Mouse (Mus musculus): ENCODE measurements around the gene Bicra.

The Bicra gene

DNA sequence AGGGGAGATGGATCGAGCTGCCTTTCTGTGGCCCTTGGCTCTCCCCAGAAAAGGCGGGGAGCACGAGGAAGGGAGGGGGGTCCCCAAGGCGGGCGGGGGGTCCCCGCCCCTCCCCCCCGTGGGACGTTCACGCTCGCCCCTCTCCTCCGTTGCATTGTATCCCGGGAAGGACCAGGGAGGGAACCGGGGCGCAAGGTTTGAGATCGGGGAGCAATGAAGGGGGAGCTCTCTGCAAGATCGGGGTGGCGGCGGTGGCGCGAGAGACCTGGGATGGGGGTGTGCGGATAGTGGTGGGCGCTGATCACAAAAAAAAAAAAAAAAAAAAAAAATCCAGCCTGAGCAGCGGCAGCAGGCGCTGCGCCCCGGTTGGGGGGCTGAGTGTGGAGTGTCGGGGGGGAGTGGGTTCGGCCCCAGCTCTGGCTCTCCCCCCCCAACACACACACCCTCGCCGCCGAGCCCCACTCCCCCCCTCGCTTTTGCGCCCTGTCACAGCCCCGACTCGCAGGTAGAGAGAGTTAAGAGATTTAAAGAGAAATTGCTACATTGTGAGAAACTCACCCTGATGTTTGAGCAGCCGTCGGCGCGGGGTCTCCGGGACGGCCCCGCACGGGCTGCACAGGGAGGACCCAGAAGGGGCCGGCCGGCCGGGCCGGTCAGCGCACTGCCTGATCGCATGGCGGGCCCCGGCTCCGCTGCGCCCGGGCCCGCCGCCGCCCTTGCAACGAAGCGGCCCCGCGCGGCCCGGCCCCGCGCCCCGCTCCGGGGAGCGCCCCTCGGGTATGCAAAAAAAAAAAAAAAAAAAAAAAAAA is at the start of gene Bicra:
TSS of gene Bicra (minus strand) at position 584 of the 809 bp plus-strand sequence.
- DNase-seq (ENCODE audit: low spot score in 2 of 2), result peak; percentile 83 to 88

GRCm38 (mm10) chr7:16094592-16094991 is 46.9 kb upstream of the Bicra start:
- DNase-seq (ENCODE audit: low spot score in 2 of 2), result no peak

GRCm38 (mm10) chr7:16087587-16087986 is 39.9 kb upstream of the Bicra start:
- DNase-seq (ENCODE audit: low spot score in 2 of 2), result no peak

GRCm38 (mm10) chr7:16083361-16083760 is 35.6 kb upstream of the Bicra start:
- DNase-seq (ENCODE audit: low spot score in 2 of 2), result no peak

DNA sequence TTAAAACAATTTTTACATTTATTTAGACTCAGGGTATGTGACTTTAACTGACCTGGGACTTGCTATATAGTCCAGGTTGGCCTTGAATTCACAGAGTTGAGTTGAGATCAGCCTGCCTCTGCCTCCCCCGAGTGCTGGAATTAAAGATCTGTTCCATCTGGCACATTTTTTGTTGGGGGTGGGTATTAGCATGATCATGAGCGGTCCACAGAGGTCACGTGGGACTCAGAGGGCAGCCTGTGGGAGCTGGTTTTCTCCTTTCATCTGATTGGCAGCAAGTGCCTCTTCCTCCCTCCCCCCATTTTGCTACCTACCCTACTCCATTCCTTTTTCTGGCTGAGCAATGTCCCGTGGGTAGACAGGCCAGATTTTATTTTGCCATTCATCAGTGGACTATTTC is 32.9 kb upstream of the Bicra start:
- no peak for DNase-seq (ENCODE audit: low spot score in 2 of 2)

DNA sequence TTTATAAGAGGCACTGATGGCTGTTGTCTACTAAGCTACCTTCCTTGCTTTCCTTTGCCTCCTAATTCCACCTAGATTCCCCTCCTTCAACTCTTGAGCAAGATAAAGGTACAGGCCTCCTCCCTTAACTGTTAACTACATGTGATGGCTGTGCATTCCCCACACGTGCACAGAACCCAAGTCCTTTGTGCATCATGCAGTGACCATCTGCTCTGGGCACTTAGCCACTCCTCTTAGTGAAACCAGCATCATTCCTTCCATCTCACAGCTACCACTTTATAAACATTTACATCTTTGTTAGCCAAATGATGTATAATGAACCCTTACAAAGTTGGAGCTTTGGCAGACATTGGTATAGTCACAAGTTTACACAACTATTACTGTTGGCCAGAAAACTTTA is 32.2 kb upstream of the Bicra start:
- no peak for DNase-seq (ENCODE audit: low spot score in 2 of 2)

GRCm38 (mm10) chr7:16071906-16072305 is 24.2 kb upstream of the Bicra start:
- DNase-seq (ENCODE audit: low spot score in 2 of 2), result no peak

DNA sequence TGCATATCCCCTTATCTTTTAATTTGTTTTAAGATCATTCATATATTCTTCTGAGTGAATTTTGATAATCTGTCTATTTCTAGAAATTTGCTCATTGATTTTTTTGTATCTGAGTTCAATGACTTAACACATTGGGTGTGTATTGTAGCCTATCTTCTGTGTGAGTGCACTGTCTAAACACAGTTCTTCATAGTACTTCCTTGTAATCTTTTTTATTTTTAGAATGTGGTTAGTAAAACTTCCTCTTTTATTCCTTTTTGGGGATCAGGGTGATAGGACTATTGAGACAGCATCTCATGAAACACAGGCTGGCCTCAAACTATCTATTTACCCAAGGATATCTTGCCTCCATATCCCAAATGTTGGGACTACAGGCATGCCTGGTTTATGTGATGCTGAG is 23.1 kb upstream of the Bicra start:
- DNase-seq (ENCODE audit: low spot score in 2 of 2), result no peak

GRCm38 (mm10) chr7:16063490-16063889 is 15.8 kb upstream of the Bicra start:
- DNase-seq (ENCODE audit: low spot score in 2 of 2), result no peak

- DNase-seq (ENCODE audit: low spot score in 2 of 2), result no peak
Measured at GRCm38 (mm10) chr7:16062099-16062420, 14.3 kb upstream of the Bicra start.

- no peak for DNase-seq (ENCODE audit: low spot score in 2 of 2)
Measured at GRCm38 (mm10) chr7:16061219-16062098, 13.7 kb upstream of the Bicra start, which contains the start of gene Zfp541. TSS of gene Zfp541 (plus strand) at chr7:16061814.

- DNase-seq (ENCODE audit: low spot score in 2 of 2), result peak; percentile 61 to 62
Measured at GRCm38 (mm10) chr7:16057136-16057534, 9.4 kb upstream of the Bicra start.

DNA sequence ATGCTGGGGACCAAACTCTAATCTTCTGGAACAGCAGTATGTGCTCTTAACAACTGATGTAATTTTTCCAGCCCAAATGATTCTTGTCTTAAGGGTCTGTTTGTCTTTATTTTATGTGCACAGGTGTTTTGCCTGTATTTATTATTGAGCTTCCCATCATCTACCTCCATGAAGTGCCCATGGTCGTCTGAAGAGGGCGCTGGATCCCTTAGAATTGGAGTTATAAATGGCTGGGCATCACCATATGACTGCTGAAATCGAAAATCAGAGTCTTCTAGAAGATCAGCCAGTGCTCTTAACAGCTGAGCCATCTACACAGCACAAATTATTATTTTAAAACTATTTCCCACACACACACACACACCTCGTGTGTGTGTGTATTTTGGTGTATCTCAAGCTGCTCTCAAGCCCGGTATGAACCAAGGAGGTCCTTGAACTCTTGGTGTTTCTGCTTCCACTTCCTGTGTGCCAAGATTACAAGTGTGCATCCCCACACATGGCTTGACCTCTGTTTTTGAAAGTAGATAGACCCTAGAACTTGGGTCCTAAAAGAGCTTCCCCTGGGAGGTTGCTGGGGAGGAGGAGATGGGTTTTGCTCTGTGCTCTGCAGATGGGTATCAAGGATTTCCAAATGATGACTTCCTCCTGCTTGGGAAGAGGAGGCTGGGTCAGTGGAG is 8.9 kb upstream of the Bicra start:
- peak; percentile 47 to 66 for DNase-seq (ENCODE audit: low spot score in 2 of 2)

DNA sequence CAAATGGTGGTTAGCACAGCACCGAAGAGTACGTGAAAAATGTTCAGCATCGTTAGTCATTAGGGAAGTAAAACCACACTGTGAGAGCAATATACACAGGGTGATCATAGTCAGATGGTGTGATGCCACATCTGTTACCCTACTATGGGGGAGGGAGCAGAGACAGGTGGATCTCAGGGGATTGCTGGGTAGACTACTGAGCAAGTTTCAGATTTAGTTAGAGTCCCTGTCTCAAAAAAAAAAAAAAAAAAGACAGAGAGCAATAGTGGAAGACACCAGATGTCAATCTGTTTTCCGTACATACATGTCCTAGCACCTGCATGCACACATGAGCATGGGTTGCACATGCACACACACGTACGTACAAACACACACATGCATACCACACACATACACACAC is 7.9 kb upstream of the Bicra start:
- peak; percentile 86 to 87 for DNase-seq (ENCODE audit: low spot score in 2 of 2)

GRCm38 (mm10) chr7:16054966-16055365 is 7.2 kb upstream of the Bicra start:
- DNase-seq (ENCODE audit: low spot score in 2 of 2), result no peak

GRCm38 (mm10) chr7:16053105-16053504 is 5.4 kb upstream of the Bicra start:
- no peak for DNase-seq (ENCODE audit: low spot score in 2 of 2)

DNA sequence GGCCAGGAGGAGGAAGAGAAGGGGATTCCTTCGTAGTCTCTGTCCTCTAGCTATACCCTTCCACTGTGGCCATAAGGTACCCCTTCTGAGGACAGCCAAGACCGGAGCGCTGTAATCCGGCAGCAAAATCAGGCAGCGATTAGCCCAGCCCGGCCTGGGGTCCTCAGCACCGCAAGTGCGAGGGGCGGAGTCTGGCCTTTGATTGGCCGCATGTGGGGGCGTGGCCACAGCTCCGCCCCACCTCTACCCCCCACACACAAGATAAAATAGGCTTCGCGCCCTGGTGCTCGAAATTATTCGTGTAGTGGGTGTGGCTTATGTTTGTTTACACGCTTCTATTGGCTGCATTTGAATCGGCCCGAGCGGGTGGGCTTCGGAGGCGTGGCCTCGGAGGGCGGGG is 5.0 kb upstream of the Bicra start:
- DNase-seq (ENCODE audit: low spot score in 2 of 2), result peak; percentile 96 to 98

DNA sequence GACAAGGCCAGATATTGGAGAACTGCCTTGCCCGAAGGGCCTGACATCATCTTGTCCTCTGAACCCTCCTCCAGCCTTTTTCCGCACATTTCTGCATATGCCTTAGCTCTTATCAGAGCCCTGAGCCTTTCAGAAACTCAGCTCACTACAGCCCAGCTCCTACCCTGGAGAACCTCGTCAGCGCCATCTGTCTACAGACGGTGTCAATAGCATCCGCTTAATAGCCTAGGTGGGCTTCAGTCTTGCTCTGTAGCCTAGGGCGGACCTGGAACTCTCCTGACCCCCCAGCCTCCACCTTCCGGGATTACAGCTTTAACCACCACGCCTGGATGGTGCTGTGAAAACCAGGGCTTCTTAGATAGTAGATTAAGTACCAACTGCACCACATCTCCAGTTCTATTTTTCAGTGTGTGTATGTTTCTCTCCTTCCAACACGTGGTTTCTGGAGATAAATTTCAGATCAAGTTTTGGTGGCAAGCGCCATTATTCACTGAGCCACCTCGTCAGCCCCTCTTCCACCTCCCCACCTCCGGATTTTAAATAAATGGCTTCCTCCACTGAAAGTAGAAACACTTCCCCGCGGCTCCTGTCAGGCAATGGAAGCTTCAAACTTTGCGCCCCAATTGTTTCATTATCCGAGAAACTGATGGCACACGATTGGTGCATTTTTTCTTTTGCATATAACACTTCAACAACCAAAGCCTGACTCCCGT is 4.3 kb upstream of the Bicra start:
- DNase-seq (ENCODE audit: low spot score in 2 of 2), result peak; percentile 83 to 87

GRCm38 (mm10) chr7:16050600-16050999 is 2.9 kb upstream of the Bicra start:
- DNase-seq (ENCODE audit: low spot score in 2 of 2), result no peak

GRCm38 (mm10) chr7:16049576-16049915 is 1.8 kb upstream of the Bicra start:
- peak; percentile 63 to 67 for DNase-seq (ENCODE audit: low spot score in 2 of 2)

DNA sequence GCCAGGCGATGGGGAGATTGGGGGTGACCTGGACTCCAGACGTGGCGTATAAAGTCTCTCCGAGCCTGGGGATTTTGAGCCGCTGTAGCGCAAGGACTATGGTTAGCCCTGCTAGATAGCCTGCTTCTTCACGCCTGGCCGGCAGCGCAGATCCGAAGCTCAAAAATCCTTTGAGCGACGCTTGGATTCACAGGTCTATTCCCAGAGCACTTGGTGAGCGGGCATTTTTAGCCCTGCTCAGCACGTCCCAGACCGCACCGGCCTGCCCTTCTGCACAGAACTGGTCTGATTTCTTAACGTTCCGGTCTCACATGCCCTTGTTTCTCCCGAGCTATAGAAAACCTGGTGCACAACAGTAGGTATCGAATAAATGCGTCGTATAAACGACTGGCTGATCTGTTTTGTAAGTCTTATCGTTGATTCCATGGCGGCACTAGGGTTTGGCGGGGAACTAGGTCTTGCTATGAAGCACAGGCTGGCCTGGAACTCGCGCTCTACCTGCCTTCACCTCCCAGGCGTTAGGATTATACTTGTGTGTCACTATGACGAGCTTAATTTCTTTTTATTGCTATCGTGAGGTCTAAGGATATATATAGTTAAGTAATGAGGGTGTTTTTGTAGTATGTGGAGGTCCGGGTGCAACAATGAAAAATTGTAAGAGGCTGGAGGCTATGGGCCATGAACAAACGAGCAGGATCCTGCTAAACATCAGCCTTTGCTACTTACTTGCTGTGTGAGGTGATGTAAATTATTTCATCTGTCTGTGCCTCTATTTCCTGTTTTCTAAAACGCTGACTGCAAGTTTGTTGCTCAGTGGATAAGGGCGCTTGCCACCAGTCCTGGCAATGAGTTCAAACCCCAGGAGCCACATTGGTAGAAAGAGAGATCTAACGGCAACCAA is 1.2 kb upstream of the Bicra start:
- peak; percentile 29 to 38 for DNase-seq (ENCODE audit: low spot score in 2 of 2)

Data from spleen, postnatal 36 days (tissue).